Mouse (Mus musculus) T-helper 2 cell (primary cell): ENCODE data around the gene Bdkrb2.

Experiments
- in situ Hi-C: fragments of 300-600 bp; cut with MboI, MseI; formaldehyde crosslinking; loops from one replicate; pipeline ENCODE4 v1.15.1; 2025; ENCODE audit warnings: high pct_unique_total_duplicates

Gene Bdkrb2

GRCm38 (mm10) chr12:105590786-105591185, 27.8 kb downstream of the Bdkrb2 start:
- in situ Hi-C loops: no loop called here

- in situ Hi-C loops: no loop called here
Measured at GRCm38 (mm10) chr12:105592361-105592761, 29.3 kb downstream of the Bdkrb2 start.

GRCm38 (mm10) chr12:105593471-105593870, 30.4 kb downstream of the Bdkrb2 start:
- in situ Hi-C loops: no loop called here

GRCm38 (mm10) chr12:105597135-105597534, 34.1 kb downstream of the Bdkrb2 start:
- in situ Hi-C loops: no loop called here

- in situ Hi-C loops: no loop called here
Measured at GRCm38 (mm10) chr12:105598503-105598902, 35.5 kb downstream of the Bdkrb2 start.

GRCm38 (mm10) chr12:105599098-105599497, 36.1 kb downstream of the Bdkrb2 start:
- in situ Hi-C loops: no loop called here

- in situ Hi-C loops: loop anchor here (25.0 kb wide), 1 partner anchor 664 kb away; no protein-coding TSS in a partner anchor
Measured at GRCm38 (mm10) chr12:105601586-105601985, 38.6 kb downstream of the Bdkrb2 start.

- in situ Hi-C loops: loop anchor here (25.0 kb wide), 1 partner anchor 665 kb away; no protein-coding TSS in a partner anchor
Measured at GRCm38 (mm10) chr12:105602581-105603210, 39.7 kb downstream of the Bdkrb2 start, which contains the start of gene Bdkrb1. TSS of gene Bdkrb1 (plus strand) at chr12:105603085.

GRCm38 (mm10) chr12:105603904-105604303, 40.9 kb downstream of the Bdkrb2 start:
- in situ Hi-C loops: loop anchor here (25.0 kb wide), 1 partner anchor 667 kb away; no protein-coding TSS in a partner anchor

- in situ Hi-C loops: loop anchor here (25.0 kb wide), 1 partner anchor 668 kb away; no protein-coding TSS in a partner anchor
Measured at GRCm38 (mm10) chr12:105605212-105605611, 42.2 kb downstream of the Bdkrb2 start.

- in situ Hi-C loops: loop anchor here (25.0 kb wide), 1 partner anchor 670 kb away; no protein-coding TSS in a partner anchor
Measured at GRCm38 (mm10) chr12:105606881-105607280, 43.9 kb downstream of the Bdkrb2 start.

- in situ Hi-C loops: loop anchor here (25.0 kb wide), 1 partner anchor 674 kb away; no protein-coding TSS in a partner anchor
Measured at GRCm38 (mm10) chr12:105611045-105611444, 48.0 kb downstream of the Bdkrb2 start.

GRCm38 (mm10) chr12:105611748-105612147, 48.7 kb downstream of the Bdkrb2 start:
- in situ Hi-C loops: loop anchor here (25.0 kb wide), 1 partner anchor 674 kb away; no protein-coding TSS in a partner anchor

GRCm38 (mm10) chr12:105613559-105613958, 50.5 kb downstream of the Bdkrb2 start:
- in situ Hi-C loops: loop anchor here (25.0 kb wide), 1 partner anchor 676 kb away; no protein-coding TSS in a partner anchor

- in situ Hi-C loops: loop anchor here (25.0 kb wide), 1 partner anchor 685 kb away; no protein-coding TSS in a partner anchor
Measured at GRCm38 (mm10) chr12:105622048-105622447, 59.0 kb downstream of the Bdkrb2 start.

GRCm38 (mm10) chr12:105622981-105623539, 60.0 kb downstream of the Bdkrb2 start:
- in situ Hi-C loops: loop anchor here (25.0 kb wide), 1 partner anchor 686 kb away; no protein-coding TSS in a partner anchor

GRCm38 (mm10) chr12:105625798-105626197, 62.8 kb downstream of the Bdkrb2 start:
- in situ Hi-C loops: loop anchor here (25.0 kb wide), 1 partner anchor 913 kb away; no protein-coding TSS in a partner anchor

- in situ Hi-C loops: loop anchor here (25.0 kb wide), 1 partner anchor 922 kb away; no protein-coding TSS in a partner anchor
Measured at GRCm38 (mm10) chr12:105634374-105635067, 71.5 kb downstream of the Bdkrb2 start.

GRCm38 (mm10) chr12:105636551-105636950, 73.5 kb downstream of the Bdkrb2 start:
- in situ Hi-C loops: loop anchor here (25.0 kb wide), 1 partner anchor 924 kb away; no protein-coding TSS in a partner anchor

GRCm38 (mm10) chr12:105637554-105637953, 74.5 kb downstream of the Bdkrb2 start:
- in situ Hi-C loops: loop anchor here (25.0 kb wide), 1 partner anchor 925 kb away; no protein-coding TSS in a partner anchor

- in situ Hi-C loops: loop anchor here (25.0 kb wide), 1 partner anchor 931 kb away; no protein-coding TSS in a partner anchor
Measured at GRCm38 (mm10) chr12:105642770-105643321, 79.8 kb downstream of the Bdkrb2 start.
